Mouse (Mus musculus): ENCODE data around the gene Pfkfb3. TPM values are rescaled to one million over a fixed set of nuclear protein-coding genes. Genes with fewer than 3 reads are reported as not detected.

Gene Pfkfb3
- polyA plus RNA-seq (2012), result not detected in 2 replicates

- no peak for TF ChIP-seq GATA1 (IDR thresholded peaks at IDR 0.05; ENCODE audit: low read length)
Measured at GRCm38 (mm10) chr2:11553471-11554400, at the start of gene Pfkfb3. Gene Pfkfb3, minus strand, starts transcription at chr2:11554077.

GRCm38 (mm10) chr2:11602506-11603489 lies 48.9 kb upstream of the Pfkfb3 start:
- no peak for TF ChIP-seq GATA1 (IDR thresholded peaks at IDR 0.05; ENCODE audit: low read length)

GRCm38 (mm10) chr2:11601795-11602194 lies 47.9 kb upstream of the Pfkfb3 start:
- TF ChIP-seq GATA1 (IDR thresholded peaks at IDR 0.05; ENCODE audit: low read length), result no peak

- no peak for TF ChIP-seq GATA1 (IDR thresholded peaks at IDR 0.05; ENCODE audit: low read length)
Measured at GRCm38 (mm10) chr2:11597906-11598305, 44.0 kb upstream of the Pfkfb3 start.

GRCm38 (mm10) chr2:11596690-11597089 lies 42.8 kb upstream of the Pfkfb3 start:
- no peak for TF ChIP-seq GATA1 (IDR thresholded peaks at IDR 0.05; ENCODE audit: low read length)

GRCm38 (mm10) chr2:11587996-11588395 lies 34.1 kb upstream of the Pfkfb3 start:
- TF ChIP-seq GATA1 (IDR thresholded peaks at IDR 0.05; ENCODE audit: low read length), result no peak

- no peak for TF ChIP-seq GATA1 (IDR thresholded peaks at IDR 0.05; ENCODE audit: low read length)
Measured at GRCm38 (mm10) chr2:11579399-11579798, 25.5 kb upstream of the Pfkfb3 start.

GRCm38 (mm10) chr2:11578187-11578586 lies 24.3 kb upstream of the Pfkfb3 start:
- TF ChIP-seq GATA1 (IDR thresholded peaks at IDR 0.05; ENCODE audit: low read length), result no peak

GRCm38 (mm10) chr2:11573684-11574083 lies 19.8 kb upstream of the Pfkfb3 start:
- no peak for TF ChIP-seq GATA1 (IDR thresholded peaks at IDR 0.05; ENCODE audit: low read length)

- no peak for TF ChIP-seq GATA1 (IDR thresholded peaks at IDR 0.05; ENCODE audit: low read length)
Measured at GRCm38 (mm10) chr2:11571004-11571535, 17.2 kb upstream of the Pfkfb3 start.

GRCm38 (mm10) chr2:11568471-11568870 lies 14.6 kb upstream of the Pfkfb3 start:
- TF ChIP-seq GATA1 (IDR thresholded peaks at IDR 0.05; ENCODE audit: low read length), result no peak

- no peak for TF ChIP-seq GATA1 (IDR thresholded peaks at IDR 0.05; ENCODE audit: low read length)
Measured at GRCm38 (mm10) chr2:11567781-11568362, 14.0 kb upstream of the Pfkfb3 start.

- no peak for TF ChIP-seq GATA1 (IDR thresholded peaks at IDR 0.05; ENCODE audit: low read length)
Measured at GRCm38 (mm10) chr2:11566898-11567297, 13.0 kb upstream of the Pfkfb3 start.

GRCm38 (mm10) chr2:11566241-11566640 lies 12.4 kb upstream of the Pfkfb3 start:
- no peak for TF ChIP-seq GATA1 (IDR thresholded peaks at IDR 0.05; ENCODE audit: low read length)

GRCm38 (mm10) chr2:11564768-11565167 lies 10.9 kb upstream of the Pfkfb3 start:
- no peak for TF ChIP-seq GATA1 (IDR thresholded peaks at IDR 0.05; ENCODE audit: low read length)
